Mouse (Mus musculus): Measurements from ENCODE around the gene Zbtb46. TPM values are rescaled to one million over a fixed set of nuclear protein-coding genes. Genes with fewer than 3 reads are reported as not detected.

The Zbtb46 gene
- polyA plus RNA-seq, 1 experiment = 4.3 TPM

DNA sequence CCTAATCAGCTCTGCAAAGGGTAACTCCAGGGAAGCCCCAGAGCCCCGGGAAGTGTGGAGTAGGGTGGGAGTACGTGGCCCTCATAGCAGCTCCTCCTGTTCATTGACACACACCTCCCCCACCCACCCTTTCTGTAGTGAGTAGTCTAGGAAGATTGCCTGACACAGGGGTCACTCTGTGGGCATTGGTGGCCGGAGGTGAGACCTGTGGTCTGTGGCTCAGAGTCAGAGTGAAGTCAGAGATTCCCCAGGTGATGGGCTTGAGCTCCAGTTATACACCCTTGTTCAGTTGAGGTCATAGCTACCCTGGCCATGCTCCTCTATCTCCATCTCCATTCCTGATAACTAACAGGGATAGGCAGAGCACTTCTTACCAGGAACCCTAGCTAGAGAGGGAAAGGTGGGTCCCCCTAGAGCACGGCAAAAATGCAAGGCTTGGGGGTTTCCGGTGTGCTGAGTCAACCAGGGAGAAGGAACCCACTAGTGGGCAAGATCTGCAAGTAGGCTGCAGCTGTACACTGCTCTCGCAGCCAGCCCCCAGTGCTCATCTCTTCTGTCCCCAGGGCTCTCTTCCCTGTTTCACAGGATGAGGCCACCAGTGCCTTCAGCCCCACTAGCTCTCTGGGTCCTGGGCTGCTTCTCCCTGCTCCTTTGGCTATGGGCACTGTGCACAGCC lies 77.5 kb downstream of the Zbtb46 start:
- Histone ChIP-seq H3K36me3 (ENCODE audit: control insufficient read depth, insufficient read depth, low read length, poor library complexity, severe bottlenecking) (peaks cover 3% of the 10 kb centered on the region; the same call in 1 of the 2 replicates), H3K27ac (ENCODE audit: insufficient read depth, low read length) (no peak overlapping the region), H3K27me3 (ENCODE audit: control insufficient read depth, insufficient read depth, low read length, poor library complexity, severe bottlenecking) (no peaks in the 10 kb centered on the region), H3K9me3 (replicated peaks; ENCODE audit: control insufficient read depth, insufficient read depth, low read length, poor library complexity, severe bottlenecking) (no peaks in the 10 kb centered on the region), H3K9ac (ENCODE audit: low read depth, poor library complexity, severe bottlenecking) (no peak overlapping the region), H3K4me1 (ENCODE audit: control insufficient read depth, insufficient read depth, low read length) (no peaks in the 10 kb centered on the region), H3K4me3 (ENCODE audit: low read depth, low read length) (no peak overlapping the region)
- TF ChIP-seq EP300 (IDR thresholded peaks at IDR 0.05; ENCODE audit: insufficient read depth, low read depth, low read length) (no peak), CTCF (IDR thresholded peaks at IDR 0.05; ENCODE audit: low read depth, low read length) (no peak), POLR2A (IDR thresholded peaks at IDR 0.05; ENCODE audit: insufficient read depth, low read length) (no peak)

DNA sequence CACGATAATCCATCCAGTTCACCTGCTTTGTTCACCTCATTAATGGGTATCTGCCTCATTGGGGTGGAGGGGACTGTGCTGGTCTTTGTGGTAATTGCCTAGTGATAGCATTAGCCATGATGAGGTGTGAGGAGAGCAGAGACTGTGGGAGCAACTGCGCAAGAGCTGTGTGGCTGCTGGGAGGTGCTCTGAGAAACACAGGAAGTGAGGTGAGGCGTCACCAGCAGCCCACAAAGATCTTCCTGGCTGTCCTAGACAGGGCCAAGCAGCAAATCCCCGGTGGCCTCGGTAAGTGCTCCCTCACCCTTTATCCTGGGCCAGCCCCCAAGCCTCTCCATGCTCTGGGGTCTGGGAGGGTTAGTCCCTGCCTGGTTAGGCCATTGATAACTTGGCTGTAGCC lies 78.1 kb downstream of the Zbtb46 start:
- no peaks in the 10 kb centered on the region for H3K9me3 ChIP-seq (replicated peaks; ENCODE audit: control insufficient read depth, insufficient read depth, low read length, poor library complexity, severe bottlenecking)
- no peak overlapping the region for H3K4me3 ChIP-seq (ENCODE audit: low read depth, low read length)
- no peak overlapping the region for H3K9ac ChIP-seq (ENCODE audit: low read depth, poor library complexity, severe bottlenecking)
- no peak for TF ChIP-seq CTCF (IDR thresholded peaks at IDR 0.05; ENCODE audit: low read depth, low read length)
- no peak for TF ChIP-seq POLR2A (IDR thresholded peaks at IDR 0.05; ENCODE audit: insufficient read depth, low read length)
- no peak for TF ChIP-seq EP300 (IDR thresholded peaks at IDR 0.05; ENCODE audit: insufficient read depth, low read depth, low read length)
- H3K27me3 ChIP-seq (ENCODE audit: control insufficient read depth, insufficient read depth, low read length, poor library complexity, severe bottlenecking) = no peaks in the 10 kb centered on the region
- no peaks in the 10 kb centered on the region for H3K4me1 ChIP-seq (ENCODE audit: control insufficient read depth, insufficient read depth, low read length)
- H3K36me3 ChIP-seq (ENCODE audit: control insufficient read depth, insufficient read depth, low read length, poor library complexity, severe bottlenecking) = peaks cover 3% of the 10 kb centered on the region; the same call in 1 of the 2 replicates
- no peak overlapping the region for H3K27ac ChIP-seq (ENCODE audit: insufficient read depth, low read length)

DNA sequence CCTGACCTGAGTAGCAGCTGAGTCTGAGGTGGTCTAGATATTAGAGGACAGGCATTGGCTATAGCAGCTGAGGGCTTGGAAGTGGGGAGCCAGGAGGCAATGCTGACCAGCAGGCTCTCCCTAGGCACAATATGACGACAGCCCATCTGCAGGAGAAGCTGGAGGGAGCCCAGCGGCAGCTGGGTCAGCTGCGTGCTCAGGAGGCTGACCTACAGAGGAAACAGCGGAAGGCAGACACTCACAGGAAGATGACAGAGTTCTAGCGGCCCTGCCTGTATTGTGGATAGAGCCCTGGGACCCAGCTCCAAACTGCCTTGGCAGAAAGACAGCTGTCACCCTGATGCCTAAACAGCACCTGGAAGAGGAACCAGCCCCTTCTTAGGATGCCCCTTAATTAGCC lies 79.0 kb downstream of the Zbtb46 start:
- Histone ChIP-seq H3K9me3 (replicated peaks; ENCODE audit: control insufficient read depth, insufficient read depth, low read length, poor library complexity, severe bottlenecking) (no peaks in the 10 kb centered on the region), H3K4me3 (ENCODE audit: low read depth, low read length) (no peak overlapping the region), H3K9ac (ENCODE audit: low read depth, poor library complexity, severe bottlenecking) (no peak overlapping the region), H3K36me3 (ENCODE audit: control insufficient read depth, insufficient read depth, low read length, poor library complexity, severe bottlenecking) (peaks cover 3% of the 10 kb centered on the region; the same call in 1 of the 2 replicates), H3K27ac (ENCODE audit: insufficient read depth, low read length) (no peak overlapping the region), H3K27me3 (ENCODE audit: control insufficient read depth, insufficient read depth, low read length, poor library complexity, severe bottlenecking) (no peaks in the 10 kb centered on the region), H3K4me1 (ENCODE audit: control insufficient read depth, insufficient read depth, low read length) (no peaks in the 10 kb centered on the region)
- no peak for TF ChIP-seq EP300 (IDR thresholded peaks at IDR 0.05; ENCODE audit: insufficient read depth, low read depth, low read length)
- TF ChIP-seq POLR2A (IDR thresholded peaks at IDR 0.05; ENCODE audit: insufficient read depth, low read length) = no peak
- no peak for TF ChIP-seq CTCF (IDR thresholded peaks at IDR 0.05; ENCODE audit: low read depth, low read length)

DNA sequence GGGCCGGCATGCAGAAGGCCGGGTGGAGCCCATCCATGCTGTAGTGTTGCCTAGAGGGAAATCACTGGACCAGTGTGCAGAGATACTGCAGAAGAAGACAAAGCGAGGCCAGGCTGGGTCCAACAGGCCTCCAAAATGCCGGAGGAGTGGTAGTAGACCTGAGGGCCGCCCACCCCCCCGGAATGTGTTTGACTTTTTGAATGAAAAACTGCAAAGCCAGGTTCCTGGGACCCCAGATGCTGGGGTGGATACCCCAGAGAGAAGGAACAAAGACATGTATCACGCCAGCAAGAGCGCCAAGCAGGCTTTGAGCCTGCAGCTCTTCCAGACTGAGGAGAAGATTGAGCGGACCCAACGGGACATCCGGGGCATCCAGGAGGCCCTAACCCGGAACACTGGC lies 79.4 kb downstream of the Zbtb46 start, which contains the start of gene Lime1:
Lime1 (plus strand) TSS at position 301 of the 400 bp plus-strand sequence.
- Histone ChIP-seq H3K4me1 (ENCODE audit: control insufficient read depth, insufficient read depth, low read length) (no peaks in the 10 kb centered on the region), H3K27ac (ENCODE audit: insufficient read depth, low read length) (no peak within 1 kb of the TSS), H3K9ac (ENCODE audit: low read depth, poor library complexity, severe bottlenecking) (no peak within 1 kb of the TSS), H3K27me3 (ENCODE audit: control insufficient read depth, insufficient read depth, low read length, poor library complexity, severe bottlenecking) (no peaks in the 10 kb centered on the region), H3K4me3 (ENCODE audit: low read depth, low read length) (no peak within 1 kb of the TSS), H3K9me3 (replicated peaks; ENCODE audit: control insufficient read depth, insufficient read depth, low read length, poor library complexity, severe bottlenecking) (no peaks in the 10 kb centered on the region), H3K36me3 (ENCODE audit: control insufficient read depth, insufficient read depth, low read length, poor library complexity, severe bottlenecking) (peaks cover 3% of the 10 kb centered on the region; the same call in 1 of the 2 replicates)
- TF ChIP-seq CTCF (IDR thresholded peaks at IDR 0.05; ENCODE audit: low read depth, low read length) (no peak), POLR2A (IDR thresholded peaks at IDR 0.05; ENCODE audit: insufficient read depth, low read length) (no peak), EP300 (IDR thresholded peaks at IDR 0.05; ENCODE audit: insufficient read depth, low read depth, low read length) (no peak)

DNA sequence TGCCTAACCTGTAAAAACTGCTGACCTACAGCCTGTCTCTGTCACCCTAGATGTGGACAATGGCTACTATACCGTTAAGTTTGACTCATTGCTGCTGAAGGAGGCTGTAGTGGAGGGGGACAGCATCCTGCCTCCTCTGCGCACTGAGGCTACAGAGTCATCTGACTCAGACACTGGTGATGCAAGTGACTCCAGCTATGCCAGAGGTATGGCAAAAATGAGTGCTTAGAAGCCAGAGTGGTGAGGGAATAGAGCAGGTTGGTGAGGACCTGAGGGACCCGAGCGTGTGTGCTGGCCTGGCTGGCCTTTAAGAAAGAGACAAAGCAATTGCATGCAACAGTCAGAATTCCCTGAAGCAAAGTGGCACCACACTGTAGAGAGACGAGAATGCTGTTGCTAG lies 80.5 kb downstream of the Zbtb46 start:
- no peaks in the 10 kb centered on the region for H3K27me3 ChIP-seq (ENCODE audit: control insufficient read depth, insufficient read depth, low read length, poor library complexity, severe bottlenecking)

DNA sequence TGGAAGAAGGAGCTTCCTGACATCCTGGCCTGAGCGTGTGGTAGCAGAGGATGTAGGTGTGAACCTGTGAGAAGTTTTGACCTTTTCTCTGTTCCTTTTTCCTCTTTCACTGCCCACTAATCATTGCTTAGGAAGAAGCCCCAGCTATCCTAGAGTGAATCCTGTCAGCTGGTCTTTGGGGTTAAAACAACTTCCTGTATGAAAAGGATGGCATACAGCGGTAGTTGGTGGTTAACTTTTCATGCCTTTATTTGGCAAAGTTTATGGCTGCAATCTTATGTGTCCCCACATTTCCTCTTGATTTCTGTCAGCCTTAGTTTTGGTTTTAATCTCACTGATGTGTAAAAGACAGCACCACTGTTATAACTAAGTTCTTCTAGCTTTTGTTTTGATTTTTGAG lies 82.0 kb downstream of the Zbtb46 start:
- Histone ChIP-seq H3K36me3 (ENCODE audit: control insufficient read depth, insufficient read depth, low read length, poor library complexity, severe bottlenecking) (peaks cover 3% of the 10 kb centered on the region; the same call in 1 of the 2 replicates), H3K9me3 (replicated peaks; ENCODE audit: control insufficient read depth, insufficient read depth, low read length, poor library complexity, severe bottlenecking) (no peaks in the 10 kb centered on the region), H3K4me3 (ENCODE audit: low read depth, low read length) (no peak overlapping the region), H3K9ac (ENCODE audit: low read depth, poor library complexity, severe bottlenecking) (no peak overlapping the region), H3K27me3 (ENCODE audit: control insufficient read depth, insufficient read depth, low read length, poor library complexity, severe bottlenecking) (no peaks in the 10 kb centered on the region), H3K4me1 (ENCODE audit: control insufficient read depth, insufficient read depth, low read length) (no peaks in the 10 kb centered on the region), H3K27ac (ENCODE audit: insufficient read depth, low read length) (no peak overlapping the region)
- no peak for TF ChIP-seq EP300 (IDR thresholded peaks at IDR 0.05; ENCODE audit: insufficient read depth, low read depth, low read length)
- no peak for TF ChIP-seq CTCF (IDR thresholded peaks at IDR 0.05; ENCODE audit: low read depth, low read length)
- no peak for TF ChIP-seq POLR2A (IDR thresholded peaks at IDR 0.05; ENCODE audit: insufficient read depth, low read length)

More for the DNA sequence above, 80.5 kb downstream of the Zbtb46 start:
- no peaks in the 10 kb centered on the region for H3K9me3 ChIP-seq (replicated peaks; ENCODE audit: control insufficient read depth, insufficient read depth, low read length, poor library complexity, severe bottlenecking)
- no peak overlapping the region for H3K4me3 ChIP-seq (ENCODE audit: low read depth, low read length)
- no peak overlapping the region for H3K9ac ChIP-seq (ENCODE audit: low read depth, poor library complexity, severe bottlenecking)
- H3K27ac ChIP-seq (ENCODE audit: insufficient read depth, low read length) = no peak overlapping the region
- TF ChIP-seq CTCF (IDR thresholded peaks at IDR 0.05; ENCODE audit: low read depth, low read length) (no peak), POLR2A (IDR thresholded peaks at IDR 0.05; ENCODE audit: insufficient read depth, low read length) (no peak), EP300 (IDR thresholded peaks at IDR 0.05; ENCODE audit: insufficient read depth, low read depth, low read length) (no peak)
- peaks cover 3% of the 10 kb centered on the region; the same call in 1 of the 2 replicates for H3K36me3 ChIP-seq (ENCODE audit: control insufficient read depth, insufficient read depth, low read length, poor library complexity, severe bottlenecking)
- H3K4me1 ChIP-seq (ENCODE audit: control insufficient read depth, insufficient read depth, low read length) = no peaks in the 10 kb centered on the region

All from ES-Bruce4 (cell line).